Mouse (Mus musculus) hindbrain, embryonic 14.5 days (tissue): ENCODE data around the gene Faap20. TPM values are rescaled to one million over a fixed set of nuclear protein-coding genes. Genes with fewer than 3 reads are reported as not detected.

Experiments
- ATAC-seq: fragments of 200-750 bp; cut with Nextera tagmentation; 2 replicates; pipeline ENCODE4 v1.8.0; 2017; ENCODE audit warnings: moderate number of reproducible peaks, mild to moderate bottlenecking, moderate TSS enrichment, moderate library complexity; ENCODE audit not compliant: low FRiP score
- DNase-seq: peaks from one replicate; pipeline ENCODE4 v3.0.0-alpha.2; 2015; ENCODE audit warnings: low spot score
- H3K27ac ChIP-seq: fragments of 300-500 bp; sonication (generic); 2 replicates; pipeline ENCODE4 v1.5.1; 2014; ENCODE audit warnings: mild to moderate bottlenecking, moderate library complexity
- H3K27me3 ChIP-seq: fragments of 300-500 bp; sonication (generic); 2 replicates; pipeline ENCODE4 v1.6.1; 2014; ENCODE audit warnings: mild to moderate bottlenecking, low read length, mixed read lengths; ENCODE audit not compliant: control insufficient read depth, insufficient read depth
- H3K36me3 ChIP-seq: fragments of 300-500 bp; sonication (generic); replicated peaks from 2 replicates; pipeline ENCODE4 v1.6.1; 2014; ENCODE audit not compliant: control insufficient read depth, insufficient read depth
- H3K4me1 ChIP-seq: fragments of 300-500 bp; sonication (generic); replicated peaks from 2 replicates; pipeline ENCODE4 v1.6.1; 2014; ENCODE audit warnings: antibody characterized with exemption, low read length, mixed read lengths; ENCODE audit not compliant: control insufficient read depth, insufficient read depth
- H3K4me2 ChIP-seq: fragments of 300-500 bp; sonication (generic); replicated peaks from 2 replicates; pipeline ENCODE4 v1.6.1; 2014; ENCODE audit warnings: mild to moderate bottlenecking, moderate library complexity
- H3K4me3 ChIP-seq: fragments of 300-500 bp; sonication (generic); replicated peaks from 2 replicates; pipeline ENCODE4 v1.5.1; 2014; ENCODE audit warnings: mild to moderate bottlenecking, low read length
- H3K9ac ChIP-seq: fragments of 300-500 bp; sonication (generic); 2 replicates; pipeline ENCODE4 v1.6.1; 2014
- H3K9me3 ChIP-seq: fragments of 300-500 bp; sonication (generic); 2 replicates; pipeline ENCODE4 v1.6.1; 2016; ENCODE audit warnings: low read length; ENCODE audit not compliant: control insufficient read depth
- WGBS: fragments of 180-500 bp; shearing (Covaris S2); extraction: QIAGEN DNeasy Blood & Tissue Kit; methylation state at CpG from one replicate; pipeline ENCODE4 v1.1.7; 2014; 5-methylcytosine and 5-hydroxymethylcytosine counted together
- polyA plus RNA-seq: library from polyadenylated mRNA; unstranded; fragments of >200 nt; fragmentation: Nextera tagmentation; extraction: Ambion mirVana; gene quantifications from 2 replicates; pipeline ENCODE4 v1.2.1, GENCODE M21; 2014

The Faap20 gene
- polyA plus RNA-seq, 1 experiment from 2014 or later = 76.0 TPM

- Histone ChIP-seq H3K36me3 (peaks cover 16% of the 10 kb centered on the region), H3K9ac (no peak overlapping the region), H3K27ac (no peak overlapping the region), H3K4me2 (no peak overlapping the region; the same call in 1 of the 2 replicates), H3K27me3 (no peaks in the 10 kb centered on the region), H3K9me3 (no peaks in the 10 kb centered on the region), H3K4me1 (peaks cover 20% of the 10 kb centered on the region), H3K4me3 (no peak overlapping the region)
- ATAC-seq (no peak), DNase-seq (no peak)
- WGBS = 80% methylated on average over 6 of the region's 6 CpGs
Observed at GRCm38 (mm10) chr4:155252253-155252652, 2.7 kb downstream of the Faap20 start.

- WGBS = 80% methylated on average over 3 of the region's 3 CpGs
- DNase-seq (no peak), ATAC-seq (no peak)
Observed at GRCm38 (mm10) chr4:155264521-155265321, 15.1 kb downstream of the Faap20 start.

GRCm38 (mm10) chr4:155267047-155267543, 17.5 kb downstream of the Faap20 start:
- ATAC-seq (no peak), DNase-seq (no peak)
- Histone ChIP-seq H3K27me3 (no peaks in the 10 kb centered on the region), H3K27ac (no peak overlapping the region), H3K36me3 (peaks cover 28% of the 10 kb centered on the region), H3K4me3 (no peak overlapping the region), H3K9ac (no peak overlapping the region), H3K9me3 (no peaks in the 10 kb centered on the region), H3K4me2 (no peak overlapping the region), H3K4me1 (0 out of 2 replicates have a peak, but pooled peaks cover 4% of the 10 kb centered on the region)
- 84% methylated on average over 7 of the region's 7 CpGs for WGBS

More at GRCm38 (mm10) chr4:155264521-155265321, 15.1 kb downstream of the Faap20 start:
- Histone ChIP-seq H3K4me3 (no peak overlapping the region), H3K27ac (no peak overlapping the region), H3K9ac (no peak overlapping the region), H3K36me3 (peaks cover 22% of the 10 kb centered on the region), H3K27me3 (no peaks in the 10 kb centered on the region), H3K4me2 (no peak overlapping the region), H3K4me1 (0 out of 2 replicates have a peak, but pooled peaks cover 4% of the 10 kb centered on the region), H3K9me3 (no peaks in the 10 kb centered on the region)

- Histone ChIP-seq H3K4me3 (no peak overlapping the region), H3K9ac (no peak overlapping the region), H3K27ac (no peak overlapping the region), H3K4me2 (no peak overlapping the region), H3K27me3 (no peaks in the 10 kb centered on the region), H3K9me3 (no peaks in the 10 kb centered on the region), H3K36me3 (peaks cover 29% of the 10 kb centered on the region), H3K4me1 (0 out of 2 replicates have a peak, but pooled peaks cover 4% of the 10 kb centered on the region)
- ATAC-seq (no peak), DNase-seq (no peak)
- 64% methylated on average over 12 of the region's 12 CpGs for WGBS
Observed at GRCm38 (mm10) chr4:155267639-155268175, 18.1 kb downstream of the Faap20 start.

GRCm38 (mm10) chr4:155268382-155268781, 18.8 kb downstream of the Faap20 start:
- H3K36me3 ChIP-seq = peaks cover 33% of the 10 kb centered on the region
- no peak overlapping the region for H3K27ac ChIP-seq
- H3K9ac ChIP-seq = no peak overlapping the region
- H3K4me1 ChIP-seq = 0 out of 2 replicates have a peak, but pooled peaks cover 4% of the 10 kb centered on the region
- no peak overlapping the region for H3K4me3 ChIP-seq
- no peak overlapping the region for H3K4me2 ChIP-seq
- 45% methylated on average over 5 of the region's 5 CpGs for WGBS
- no peaks in the 10 kb centered on the region for H3K9me3 ChIP-seq
- no peaks in the 10 kb centered on the region for H3K27me3 ChIP-seq
- DNase-seq (peak; percentile 49), ATAC-seq (no peak)

- Histone ChIP-seq H3K9ac (no peak overlapping the region), H3K36me3 (peaks cover 26% of the 10 kb centered on the region), H3K4me1 (no peaks in the 10 kb centered on the region), H3K4me3 (no peak overlapping the region), H3K9me3 (no peaks in the 10 kb centered on the region), H3K27ac (no peak overlapping the region), H3K4me2 (no peak overlapping the region), H3K27me3 (no peaks in the 10 kb centered on the region)
- DNase-seq = no peak
- no peak for ATAC-seq
- WGBS = 59% methylated on average over 5 of the region's 5 CpGs
Observed at GRCm38 (mm10) chr4:155274451-155274850, 24.8 kb downstream of the Faap20 start.

GRCm38 (mm10) chr4:155274851-155275250, 25.2 kb downstream of the Faap20 start:
- no peak overlapping the region for H3K4me3 ChIP-seq
- H3K4me1 ChIP-seq = no peaks in the 10 kb centered on the region
- H3K27me3 ChIP-seq = no peaks in the 10 kb centered on the region
- no peaks in the 10 kb centered on the region for H3K9me3 ChIP-seq
- H3K9ac ChIP-seq = no peak overlapping the region
- H3K36me3 ChIP-seq = peaks cover 29% of the 10 kb centered on the region
- 55% methylated on average over 3 of the region's 3 CpGs for WGBS
- no peak overlapping the region for H3K27ac ChIP-seq
- no peak for DNase-seq
- H3K4me2 ChIP-seq = no peak overlapping the region
- no peak for ATAC-seq

GRCm38 (mm10) chr4:155277963-155278362, 28.4 kb downstream of the Faap20 start:
- H3K9ac ChIP-seq = no peak overlapping the region
- no peak overlapping the region for H3K27ac ChIP-seq
- DNase-seq (no peak), ATAC-seq (no peak)
- H3K4me3 ChIP-seq = no peak overlapping the region
- no peak overlapping the region for H3K4me2 ChIP-seq
- WGBS = 56% methylated on average over 6 of the region's 6 CpGs
- H3K4me1 ChIP-seq = 0 out of 2 replicates have a peak, but pooled peaks cover 2% of the 10 kb centered on the region
- H3K27me3 ChIP-seq = no peaks in the 10 kb centered on the region
- H3K36me3 ChIP-seq = peaks cover 5% of the 10 kb centered on the region; the same call in 1 of the 2 replicates
- no peaks in the 10 kb centered on the region for H3K9me3 ChIP-seq

GRCm38 (mm10) chr4:155279054-155279453, 29.5 kb downstream of the Faap20 start:
- Histone ChIP-seq H3K9me3 (no peaks in the 10 kb centered on the region), H3K27ac (no peak overlapping the region), H3K9ac (no peak overlapping the region), H3K4me2 (no peak overlapping the region), H3K4me3 (no peak overlapping the region), H3K36me3 (0 out of 2 replicates have a peak, but pooled peaks cover 3% of the 10 kb centered on the region), H3K27me3 (no peaks in the 10 kb centered on the region), H3K4me1 (0 out of 2 replicates have a peak, but pooled peaks cover 8% of the 10 kb centered on the region)
- DNase-seq (no peak), ATAC-seq (no peak)
- WGBS = 89% methylated on average over 8 of the region's 8 CpGs
